Mouse (Mus musculus) heart, postnatal 10 days (tissue): ENCODE measurements at regions not wholly inside any gene's neighbourhood (a gene's known extent, or its start where the extent isn't known, plus 50 kb on each side); places are given as distances from the start of the nearest gene placed in this dataset.

Experiments used
- DNase-seq, 2 experiments: peaks; one replicate each; pipeline ENCODE4 v3.0.0; 2021
- intact Hi-C: fragments of 180-260 bp; cut with DNase I; formaldehyde crosslinking; loops from one replicate; pipeline ENCODE4 v1.15.1; 2025

DNA sequence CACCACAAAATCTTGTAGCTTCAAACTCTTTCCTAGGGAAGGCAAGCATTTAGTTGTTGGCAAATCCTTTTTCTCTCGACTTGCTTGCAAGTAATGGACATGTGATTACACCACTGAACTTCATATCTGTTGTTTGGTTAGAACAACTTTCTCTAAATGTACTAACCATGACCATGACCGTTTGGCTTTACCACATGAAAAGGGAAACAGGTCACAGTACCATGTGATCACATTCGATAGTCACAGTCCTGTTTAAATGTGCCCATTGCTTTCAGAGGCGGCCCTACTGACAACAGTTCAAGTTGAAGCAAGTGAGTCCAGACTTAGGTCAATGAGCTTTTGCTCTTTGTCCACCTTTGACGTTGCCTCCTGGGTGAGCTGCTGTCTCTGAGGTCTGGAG lies 211.1 kb downstream of the Foxo1 start:
- intact Hi-C loops, result no loop called here
- DNase-seq, result no peak

DNA sequence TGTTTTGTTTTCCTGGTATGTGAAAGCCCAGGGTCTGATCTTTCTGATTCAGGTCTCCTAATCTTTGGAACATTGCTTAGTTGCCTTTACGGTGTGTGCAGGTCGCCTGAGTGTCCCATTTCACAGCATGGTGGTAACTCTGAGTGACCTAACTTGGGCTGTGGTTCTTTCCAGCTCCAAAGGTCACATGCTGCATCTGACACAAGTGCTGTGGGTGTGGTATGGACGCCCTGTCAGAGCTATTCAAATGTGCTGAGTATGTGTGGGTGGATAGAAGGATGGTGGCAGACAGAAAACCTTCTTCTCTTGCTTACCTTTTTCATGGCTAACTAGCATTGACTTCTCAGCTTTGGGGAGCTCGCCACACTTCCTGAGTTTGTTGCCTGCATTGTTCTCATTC lies 201.8 kb downstream of the Foxo1 start:
- DNase-seq, result no peak
- intact Hi-C loops, result no loop called here

DNA sequence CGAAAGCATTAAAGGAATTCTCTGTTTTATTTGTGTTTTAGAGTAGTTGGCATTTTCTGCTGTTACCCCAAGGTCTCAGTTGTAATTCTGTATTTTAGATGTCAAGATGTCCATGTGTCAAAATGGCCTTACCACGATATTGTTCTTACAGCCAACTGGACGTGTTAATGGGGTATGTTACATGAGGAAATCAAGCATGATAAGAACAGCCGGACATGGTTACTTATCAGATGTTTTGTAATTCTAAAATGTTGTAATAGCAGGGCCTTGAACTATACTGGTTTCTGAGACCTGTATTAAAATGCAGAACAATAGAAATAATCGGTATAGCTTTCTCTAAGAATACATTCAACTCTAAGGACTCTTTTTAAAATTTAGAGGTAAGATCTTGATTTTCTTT lies 201.3 kb downstream of the Foxo1 start:
- DNase-seq, result no peak
- intact Hi-C loops, result no loop called here

DNA sequence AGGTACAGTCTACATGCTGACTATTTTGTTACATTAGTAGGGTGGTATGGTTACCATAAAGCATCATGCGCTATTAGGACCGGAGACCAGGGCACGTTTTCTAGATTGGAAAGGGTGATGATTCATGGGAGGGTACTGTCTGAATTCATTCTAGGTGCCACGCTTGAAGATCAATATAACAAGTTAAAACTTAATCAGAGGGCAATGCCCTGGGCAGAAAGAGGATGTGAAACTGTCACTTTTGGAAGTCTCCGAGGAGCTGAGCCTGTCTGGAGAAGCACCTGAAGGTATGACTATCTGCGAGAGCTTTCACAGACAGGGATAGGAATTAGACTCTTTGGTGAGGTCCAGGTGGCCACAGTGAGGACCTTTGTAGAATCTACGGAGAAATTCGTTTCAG lies 200.2 kb downstream of the Foxo1 start:
- DNase-seq, result no peak
- intact Hi-C loops, result no loop called here

DNA sequence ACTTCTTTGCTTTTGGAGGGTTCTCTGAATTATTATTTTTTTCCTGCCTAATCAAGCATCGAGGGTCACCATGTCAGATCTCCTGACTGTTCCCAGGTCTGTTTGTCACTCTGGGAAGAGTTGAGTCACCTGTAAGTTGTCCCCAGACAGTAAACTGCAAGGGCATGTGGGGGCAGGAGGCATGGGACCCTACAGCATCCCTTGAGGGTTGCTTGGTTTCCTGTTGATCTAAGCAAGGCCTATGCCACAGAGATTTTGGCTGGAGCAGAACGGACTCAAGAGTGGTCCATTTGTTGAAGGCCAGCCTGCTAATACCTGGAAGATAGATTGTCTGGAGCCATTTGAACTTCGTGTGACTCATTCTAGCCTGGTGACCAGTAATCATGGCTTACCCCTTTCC lies 199.7 kb downstream of the Foxo1 start:
- no peak for DNase-seq
- intact Hi-C loops, result no loop called here

DNA sequence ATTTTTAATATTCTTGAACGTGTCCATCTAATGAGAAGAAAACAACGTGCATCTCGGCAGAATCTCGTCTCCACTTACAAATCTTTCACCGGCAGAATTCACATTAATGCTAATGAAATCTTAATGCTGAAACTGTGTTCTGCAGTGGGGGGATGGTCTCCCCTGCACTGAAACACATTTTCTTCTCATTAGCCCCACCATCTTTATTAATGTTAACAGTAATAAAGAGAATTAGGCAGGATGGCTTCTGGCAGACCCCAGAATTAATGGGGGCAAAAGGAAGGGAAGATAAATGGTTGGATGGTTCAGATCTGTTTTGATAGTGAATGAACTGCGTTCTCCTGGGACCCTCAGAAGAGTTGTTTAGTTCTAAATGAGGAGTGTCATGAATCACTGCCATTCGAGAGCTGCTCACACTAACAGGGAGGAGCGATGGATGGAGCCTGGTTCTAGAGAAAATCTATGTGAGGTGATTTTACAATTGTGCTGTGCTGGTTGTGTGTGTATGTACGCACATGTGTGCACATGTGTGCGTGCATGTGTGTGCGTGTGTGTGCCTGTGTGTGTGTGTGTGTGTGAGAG lies 198.9 kb downstream of the Foxo1 start:
- intact Hi-C loops, result no loop called here
- DNase-seq, result no peak

DNA sequence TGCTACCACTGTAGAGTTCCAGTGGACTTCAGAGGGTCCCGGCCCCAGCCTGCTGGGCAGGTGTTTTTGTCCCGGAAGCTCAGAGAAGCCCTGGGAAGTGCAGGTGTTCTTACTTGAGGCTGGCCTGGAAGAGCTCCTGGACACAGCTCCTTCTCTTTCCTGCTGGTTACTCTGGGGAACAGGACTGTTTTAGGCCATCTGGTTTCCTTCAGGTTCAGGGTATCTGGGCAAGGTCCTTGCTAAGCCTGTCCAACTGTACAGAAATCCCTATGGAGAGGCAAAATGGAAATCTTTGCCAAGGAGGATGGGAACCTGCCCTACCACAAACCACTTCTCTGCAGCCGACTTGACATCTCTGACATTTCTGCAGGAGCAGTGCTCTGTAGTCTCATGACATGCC lies 198.4 kb downstream of the Foxo1 start:
- intact Hi-C loops, result no loop called here
- DNase-seq, result no peak

DNA sequence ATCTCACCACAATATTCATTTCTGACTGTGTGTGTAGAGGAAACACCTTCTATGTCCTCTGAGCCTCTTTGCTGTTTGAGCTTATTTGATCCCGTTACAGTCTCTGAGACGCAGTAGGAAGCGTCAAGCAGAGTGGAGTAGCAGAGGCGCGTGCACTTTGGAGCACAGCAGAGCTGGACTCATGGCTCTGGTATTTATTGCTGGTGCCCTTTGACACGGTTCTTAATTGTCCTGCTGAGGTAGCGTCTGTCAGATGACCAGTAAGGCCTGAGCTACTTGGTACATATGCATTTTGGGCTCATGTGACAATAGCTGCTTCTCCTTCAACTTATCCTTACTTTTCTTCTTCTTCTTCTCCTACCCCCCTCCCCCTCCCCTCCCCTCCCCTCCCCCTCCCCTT lies 195.8 kb downstream of the Foxo1 start:
- intact Hi-C loops, result no loop called here
- no peak for DNase-seq

DNA sequence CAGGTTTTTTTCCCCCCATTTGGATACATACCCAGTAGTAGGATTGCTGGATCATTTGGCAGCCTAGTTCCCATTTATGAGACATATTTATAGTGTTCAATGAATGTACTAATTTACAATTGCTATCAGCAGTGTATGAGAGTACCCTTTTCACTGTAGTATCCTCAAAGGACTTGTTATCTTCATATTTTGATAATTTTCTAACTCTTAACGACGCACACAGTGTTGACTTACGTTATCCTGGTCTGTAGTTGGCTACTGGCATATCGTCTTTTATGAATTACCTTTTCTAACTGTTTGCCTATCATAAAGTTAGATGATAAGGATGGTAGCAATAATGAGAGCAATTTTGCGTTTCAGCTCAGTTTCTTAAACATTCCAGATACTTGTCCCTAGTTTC lies 186.8 kb downstream of the Foxo1 start:
- intact Hi-C loops, result loop anchor here (5.0 kb wide), 1 partner anchor 188 kb away; the partner anchor contains the start of gene Foxo1
- DNase-seq, result no peak

DNA sequence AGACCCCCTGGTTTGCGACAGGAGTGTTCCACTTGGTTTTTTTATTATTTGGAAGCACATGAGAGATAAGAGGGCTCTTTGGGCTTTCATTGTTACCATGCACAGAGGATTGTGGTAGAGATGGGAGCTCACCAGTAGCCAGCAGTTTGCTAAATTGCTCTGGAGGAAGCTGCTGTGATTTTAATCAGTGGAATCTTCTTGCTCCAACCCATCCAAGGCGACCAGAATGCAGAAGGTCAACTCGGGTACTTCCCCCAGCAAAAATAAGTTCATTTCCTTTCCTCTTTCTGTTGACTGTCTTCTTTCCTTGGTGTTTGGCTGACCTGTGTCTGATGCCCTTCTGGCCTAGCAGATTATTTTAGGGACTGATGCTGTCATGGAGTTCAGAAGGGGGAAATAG lies 184.9 kb downstream of the Foxo1 start:
- no peak for DNase-seq
- intact Hi-C loops, result loop anchor here (2.0 to 5.0 kb wide), 2 partner anchors 48 to 186 kb away; partner anchors contain the start of gene Foxo1

DNA sequence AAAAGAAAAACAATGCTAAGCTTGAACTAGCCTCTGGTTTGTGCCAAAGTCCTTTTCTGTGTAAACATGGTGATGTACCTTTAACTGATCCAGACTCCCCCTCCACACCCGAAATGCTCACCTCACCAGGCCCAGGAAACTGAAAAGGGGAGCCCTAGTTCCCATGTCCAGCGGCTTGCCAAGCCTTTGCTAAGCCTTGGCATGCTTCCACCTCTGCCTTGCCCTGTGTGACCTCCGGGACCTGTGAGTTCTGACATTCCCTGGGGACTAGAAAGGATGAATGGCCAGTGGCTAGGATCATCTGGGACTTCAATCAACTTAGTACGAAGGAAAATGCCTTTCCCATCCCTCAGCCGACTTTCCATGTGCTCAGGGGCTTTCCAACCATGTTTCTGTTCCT lies 184.2 kb downstream of the Foxo1 start:
- intact Hi-C loops, result loop anchor here (2.0 to 5.0 kb wide), 2 partner anchors 48 to 185 kb away; partner anchors contain the start of gene Foxo1
- DNase-seq, result peak; percentile 79 to 82

DNA sequence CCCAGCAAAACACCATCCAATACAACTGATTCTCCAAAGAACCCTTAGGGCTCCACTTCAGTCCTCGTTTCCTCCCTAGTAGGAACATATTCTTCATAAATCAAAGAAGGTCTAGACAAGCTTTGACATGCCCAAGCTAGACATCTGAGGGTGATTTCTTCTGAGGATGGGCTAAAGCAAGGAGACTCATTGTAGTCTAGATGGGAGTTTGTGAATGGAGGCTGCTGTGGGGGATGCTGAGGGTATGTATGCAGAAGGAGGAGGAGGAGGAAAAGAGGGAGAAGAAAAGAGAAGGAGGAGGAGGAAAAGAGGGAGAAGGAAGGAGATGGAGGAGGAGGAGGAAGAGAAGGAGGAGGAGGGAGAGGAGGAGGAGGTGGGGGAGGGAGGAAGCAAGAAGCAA lies 178.9 kb downstream of the Foxo1 start:
- no peak for DNase-seq
- intact Hi-C loops, result no loop called here

DNA sequence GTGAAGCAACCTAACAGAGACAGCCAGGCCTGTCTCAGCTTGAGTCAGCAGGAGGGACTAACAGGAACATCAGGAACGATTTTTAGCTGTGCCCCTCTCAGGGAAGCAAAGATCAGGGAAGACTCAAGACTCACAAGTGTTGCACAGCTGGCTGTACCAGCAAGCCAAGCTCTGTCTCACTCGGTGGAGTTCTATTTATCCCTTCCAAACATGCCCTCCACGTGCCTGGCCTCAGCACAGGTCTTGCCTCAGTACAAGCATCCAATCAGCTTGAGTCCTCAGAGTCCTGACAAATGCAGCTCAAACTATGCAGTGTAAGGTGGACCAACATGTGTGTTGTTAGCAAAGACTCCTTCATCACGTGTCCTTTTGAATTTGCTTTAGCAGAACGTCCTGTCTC lies 178.4 kb downstream of the Foxo1 start:
- DNase-seq, result no peak
- intact Hi-C loops, result no loop called here

DNA sequence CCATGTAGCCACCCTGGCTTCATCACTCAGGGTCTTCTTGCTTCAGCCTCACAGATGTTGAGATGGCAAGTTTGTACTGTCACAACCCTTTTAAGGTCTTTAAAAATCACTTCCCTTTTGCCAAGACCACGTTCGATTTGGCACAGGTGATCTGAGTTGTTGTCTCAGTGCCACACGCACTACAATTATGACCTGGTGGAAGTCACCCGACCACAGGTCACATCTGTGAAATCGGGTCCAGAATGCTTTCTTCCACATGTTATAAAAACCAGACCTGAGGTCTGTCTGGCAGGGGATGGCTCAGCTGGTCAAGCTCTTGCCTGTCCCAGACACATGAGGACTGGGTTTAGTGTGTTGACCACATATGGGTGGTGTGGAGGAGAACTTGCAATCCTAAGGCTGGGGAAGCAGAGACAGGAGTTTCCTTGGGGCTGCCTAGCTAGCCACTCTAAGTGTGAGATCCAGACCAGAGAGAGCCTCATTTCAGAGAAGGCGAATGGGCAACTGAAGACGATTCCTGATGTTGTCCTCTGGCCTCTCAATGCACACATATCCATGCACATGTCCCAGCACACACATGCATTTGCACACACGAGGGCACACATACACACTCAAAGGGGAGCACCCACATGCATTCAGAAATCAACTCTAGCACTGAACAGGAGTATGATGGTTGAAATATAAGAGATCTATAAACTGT lies 176.4 kb downstream of the Foxo1 start:
- intact Hi-C loops, result no loop called here
- no peak for DNase-seq

DNA sequence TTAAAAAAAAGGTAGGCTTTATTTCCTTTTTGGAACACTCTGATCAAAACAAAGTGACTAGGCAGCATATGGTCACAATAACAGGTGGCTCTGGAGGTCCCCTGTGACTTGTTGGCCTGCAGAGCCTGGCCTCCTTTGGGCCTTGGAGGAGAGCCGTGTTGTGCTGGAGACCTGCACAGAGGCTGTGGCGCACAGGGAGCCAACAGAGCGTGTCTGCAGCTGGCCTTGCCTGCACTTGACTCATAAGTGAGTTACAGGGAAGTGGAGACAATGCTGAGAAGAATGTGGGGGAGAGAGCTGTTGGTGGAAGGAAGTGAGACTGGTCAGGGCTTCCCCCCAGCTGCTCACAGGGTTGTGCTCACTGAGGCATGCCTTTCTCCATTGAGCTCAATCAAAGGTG lies 175.7 kb downstream of the Foxo1 start:
- DNase-seq, result peak; percentile 83
- intact Hi-C loops, result no loop called here

DNA sequence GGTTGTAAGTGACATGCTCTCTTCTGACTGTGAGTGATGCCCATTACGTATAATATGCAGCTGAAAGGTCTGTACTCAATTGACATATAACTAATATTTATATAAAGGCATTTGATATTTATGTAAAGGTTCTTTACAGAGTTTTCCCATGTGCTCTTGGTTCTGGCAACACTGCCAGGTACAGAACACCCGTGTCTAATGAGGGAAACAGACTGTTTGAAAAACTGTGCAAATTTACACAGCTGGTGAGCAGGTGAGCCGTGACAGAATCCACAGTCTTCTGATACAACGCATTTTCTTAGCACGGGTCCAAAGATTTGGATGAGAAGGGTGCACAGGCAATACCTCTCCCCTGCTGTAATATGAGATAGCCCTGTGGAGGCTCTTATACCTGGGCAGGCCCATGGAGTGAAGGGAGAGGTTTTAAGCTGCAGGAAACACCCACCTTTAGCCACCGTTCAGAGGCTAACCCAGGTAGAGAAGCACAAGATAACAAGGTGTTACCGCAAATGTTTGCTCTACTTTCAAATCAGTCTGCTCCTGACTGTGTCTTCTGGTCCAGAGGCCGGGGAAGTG lies 161.0 kb downstream of the Foxo1 start:
- intact Hi-C loops, result no loop called here
- no peak for DNase-seq

DNA sequence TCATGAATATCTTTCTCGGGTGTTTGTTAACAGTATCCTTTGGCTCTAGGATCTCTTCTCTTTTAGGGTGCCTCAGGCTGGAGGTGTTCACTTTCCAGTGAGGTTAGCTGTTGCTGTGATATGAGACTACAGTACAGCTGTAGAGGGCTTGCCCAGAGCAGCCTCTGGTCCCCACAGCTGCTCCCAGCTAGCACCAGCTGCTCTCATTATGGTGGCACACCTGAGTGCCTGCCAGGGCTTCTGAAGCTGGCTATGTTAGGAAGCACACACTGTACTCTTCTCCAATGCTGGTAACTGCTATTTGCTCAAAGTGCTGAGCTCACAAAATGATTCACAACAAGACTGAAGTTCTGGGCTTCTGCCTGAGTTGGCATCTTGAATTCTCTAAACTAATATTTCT lies 154.7 kb downstream of the Foxo1 start:
- intact Hi-C loops, result no loop called here
- DNase-seq, result no peak

DNA sequence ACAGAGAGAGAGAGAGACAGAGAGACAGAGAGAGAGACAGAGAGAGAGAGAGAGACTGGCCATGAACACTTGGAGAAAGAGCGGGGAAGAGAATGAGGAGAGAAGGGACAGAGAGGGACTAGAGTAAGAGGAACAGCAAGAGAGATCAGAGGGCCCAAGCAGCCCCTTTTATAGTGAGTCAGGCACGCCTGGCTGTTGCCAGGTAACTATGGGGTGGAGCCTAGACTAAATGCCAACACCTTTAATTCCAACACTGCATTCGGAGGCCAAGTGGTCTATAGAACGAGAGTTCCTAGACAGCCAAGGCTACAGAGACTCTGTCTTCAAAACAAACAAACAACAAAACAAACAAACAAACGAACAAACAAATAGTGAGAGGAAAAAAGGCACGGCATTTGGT lies 148.1 kb downstream of the Foxo1 start:
- intact Hi-C loops, result no loop called here
- no peak for DNase-seq

DNA sequence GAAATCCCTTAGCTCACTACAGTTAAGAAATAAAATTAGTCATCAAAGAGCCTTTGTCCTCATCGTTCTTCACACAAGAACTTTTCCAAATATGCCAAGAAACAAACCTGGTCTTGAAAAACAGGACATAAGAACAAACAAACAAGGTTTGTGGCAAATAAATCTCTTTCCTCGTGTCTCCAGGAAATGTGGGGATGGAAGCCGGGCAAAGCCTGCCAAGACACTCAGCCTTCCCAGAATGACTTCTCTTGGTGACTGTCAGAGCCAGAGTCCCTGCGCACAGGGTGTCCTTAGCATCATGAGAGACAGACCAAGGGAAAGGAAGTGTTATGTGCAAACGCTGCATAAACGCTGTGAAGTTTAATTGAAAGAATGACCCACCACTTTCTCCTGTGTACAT lies 147.2 kb downstream of the Foxo1 start:
- DNase-seq, result no peak
- intact Hi-C loops, result no loop called here

DNA sequence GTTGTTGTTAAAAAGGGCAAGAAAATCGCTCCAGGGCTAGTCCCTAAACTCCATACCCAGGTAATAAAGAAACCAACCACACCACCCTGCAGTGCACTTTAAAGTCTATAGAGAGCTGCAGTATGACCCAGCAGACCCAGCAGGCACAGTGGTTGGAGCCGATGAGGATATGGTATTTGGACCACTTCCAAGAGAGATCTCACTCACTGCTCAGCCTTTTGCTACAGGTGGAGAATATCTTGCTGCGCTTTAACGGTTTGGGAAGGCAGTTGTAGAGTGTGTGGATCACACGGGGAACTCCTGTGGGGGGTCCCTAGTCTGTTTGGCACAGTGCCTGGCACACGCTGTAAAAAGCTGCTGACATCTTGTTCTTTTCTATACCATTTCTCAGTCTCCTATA lies 145.9 kb downstream of the Foxo1 start:
- intact Hi-C loops, result loop anchor here (5.0 kb wide), 1 partner anchor 543 kb away; no protein-coding TSS in a partner anchor
- no peak for DNase-seq

DNA sequence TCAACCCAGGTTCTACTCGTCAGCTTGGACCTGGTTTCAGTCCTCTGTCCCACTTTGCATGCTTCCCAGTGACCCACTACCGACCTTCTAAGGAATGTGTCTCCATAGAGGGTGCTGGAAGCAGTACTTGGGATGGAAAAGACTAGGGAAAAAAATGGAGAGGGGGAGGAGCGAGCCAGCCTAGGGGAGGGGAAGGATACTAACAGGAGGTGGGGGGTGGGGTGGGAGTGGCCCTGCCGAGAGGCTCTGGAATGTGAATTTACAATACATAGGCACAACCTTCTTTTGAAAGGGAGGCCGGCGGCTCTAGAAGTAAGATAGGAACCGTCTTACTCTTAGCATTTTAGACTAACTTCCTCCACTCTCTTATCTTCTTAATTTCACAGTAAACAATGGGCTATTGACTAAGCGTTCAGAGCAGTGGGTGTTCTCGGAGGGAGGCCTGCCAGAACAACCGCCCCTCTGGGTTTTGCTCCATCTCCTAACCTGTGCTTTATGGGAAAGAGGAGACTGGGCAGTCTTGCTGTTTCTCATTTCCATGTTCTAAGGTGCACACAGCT lies 145.1 kb downstream of the Foxo1 start:
- no peak for DNase-seq

DNA sequence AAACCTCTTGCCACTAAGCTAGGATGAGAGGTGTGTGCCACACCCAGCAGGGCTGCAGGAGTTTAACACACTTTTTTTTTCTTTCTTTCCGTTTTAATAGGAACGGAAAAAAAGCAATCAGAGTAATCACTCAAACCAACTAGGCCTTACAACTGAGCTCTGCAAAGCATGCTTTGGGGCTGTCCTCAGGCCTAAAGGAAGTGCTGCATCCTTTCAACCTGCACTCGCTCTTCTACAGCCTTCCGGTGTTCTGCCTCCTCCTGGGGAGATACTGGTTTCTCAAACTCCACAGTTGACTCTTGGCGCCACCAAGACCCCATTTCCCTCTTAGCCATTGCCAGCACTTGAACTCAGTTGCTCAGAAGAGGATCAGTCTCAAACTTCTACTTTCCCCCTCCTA lies 143.2 kb downstream of the Foxo1 start:
- DNase-seq, result no peak
- intact Hi-C loops, result loop anchor here (5.0 kb wide), 1 partner anchor 546 kb away; no protein-coding TSS in a partner anchor

More for the DNA sequence above, 145.1 kb downstream of the Foxo1 start:
- intact Hi-C loops, result loop anchor here (5.0 kb wide), 1 partner anchor 544 kb away; no protein-coding TSS in a partner anchor
